Mouse (Mus musculus): ENCODE data around the gene Sorbs1. TPM values are rescaled to one million over a fixed set of nuclear protein-coding genes. Genes with fewer than 3 reads are reported as not detected.
"Not testable (repeated sequence)": the region's sequence is repeated elsewhere in the genome, so short reads cannot be mapped to it uniquely, and the experiment has no call there.

Gene Sorbs1
- 254 and 431 TPM in 2 replicates for polyA plus RNA-seq (2012; ENCODE audit: insufficient read depth, insufficient read length, missing spikeins)

DNA sequence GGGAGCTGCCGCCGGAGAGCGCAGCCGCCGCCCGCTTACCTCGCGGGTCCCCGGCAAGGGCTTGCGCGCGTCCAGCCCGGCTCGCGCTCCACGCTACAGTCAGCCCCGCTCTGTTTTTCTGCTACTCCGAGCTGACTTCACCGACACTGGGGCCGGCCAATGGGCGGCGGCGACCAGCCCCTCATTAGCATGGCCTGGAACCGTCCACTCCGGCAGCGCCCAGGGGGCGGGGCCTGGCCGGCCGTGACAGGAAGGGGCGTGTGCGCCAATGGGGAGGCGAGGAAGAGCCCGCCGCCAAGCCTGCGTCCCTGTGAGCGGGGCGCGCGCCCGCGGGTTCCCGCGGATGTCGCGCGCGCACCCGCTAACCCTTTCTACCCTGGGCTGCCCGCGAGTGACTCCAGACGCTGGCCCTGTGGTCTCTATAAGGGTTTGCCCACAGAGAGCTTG is at the start of gene Sorbs1:
TSS of gene Sorbs1 (minus strand) at position 148 of the 447 bp plus-strand sequence.
- Histone ChIP-seq H3K4me1 (ENCODE audit: control insufficient read depth, insufficient read depth, insufficient read length, low read length) (peaks cover 20% of the 10 kb centered on the region), H3K27ac (replicated peaks; ENCODE audit: low read depth, low read length) (peak within 1 kb of the TSS; percentile 77), H3K4me3 (ENCODE audit: insufficient read depth, low read depth, low read length) (peak within 1 kb of the TSS; percentile 85)

DNA sequence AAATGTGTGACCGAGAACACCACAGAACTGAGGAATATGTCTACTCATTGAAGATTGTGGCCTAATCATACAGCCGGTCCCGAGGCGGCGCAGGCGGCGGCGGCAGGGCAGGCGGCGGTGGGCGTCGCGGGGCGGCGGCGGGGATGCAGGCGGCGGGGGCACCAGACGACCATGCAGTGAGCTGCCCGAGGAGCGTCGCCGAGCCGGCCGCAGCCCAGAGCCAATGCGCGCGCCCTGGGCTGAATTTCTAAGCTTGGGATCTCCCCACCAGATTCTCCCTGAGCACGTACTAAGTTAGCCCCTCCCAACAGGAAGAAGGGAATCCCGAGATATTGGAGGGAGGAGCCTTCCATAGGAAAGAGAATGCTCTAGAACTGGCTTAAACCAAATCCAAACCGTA is 47.9 kb upstream of the Sorbs1 start:
- not testable (repeated sequence) for H3K27ac ChIP-seq (replicated peaks; ENCODE audit: low read depth, low read length); H3K4me1 ChIP-seq (ENCODE audit: control insufficient read depth, insufficient read depth, insufficient read length, low read length); H3K4me3 ChIP-seq (ENCODE audit: insufficient read depth, low read depth, low read length)

DNA sequence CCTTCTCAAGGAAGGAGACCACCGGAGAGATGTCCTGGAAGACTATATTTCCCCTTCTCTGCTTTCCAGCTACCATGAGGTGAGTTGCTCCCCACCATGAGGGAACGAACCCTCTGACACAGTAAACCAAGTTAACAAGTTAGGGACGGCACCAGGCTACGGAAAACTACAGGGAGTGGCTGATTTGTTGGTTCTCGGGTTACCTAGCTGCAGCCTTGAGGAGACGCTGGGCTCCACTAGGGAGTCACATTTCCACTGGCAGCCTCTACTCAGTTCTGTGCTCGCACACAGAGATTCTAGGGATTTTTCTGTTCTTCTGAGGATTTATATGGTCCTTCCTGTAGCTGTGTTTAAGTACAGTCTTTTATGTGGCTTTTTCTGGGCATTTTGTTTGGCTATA is 42.5 kb upstream of the Sorbs1 start:
- Histone ChIP-seq H3K4me1 (ENCODE audit: control insufficient read depth, insufficient read depth, insufficient read length, low read length) (no peaks in the 10 kb centered on the region), H3K4me3 (ENCODE audit: insufficient read depth, low read depth, low read length) (no peak overlapping the region), H3K27ac (replicated peaks; ENCODE audit: low read depth, low read length) (no peak overlapping the region)

DNA sequence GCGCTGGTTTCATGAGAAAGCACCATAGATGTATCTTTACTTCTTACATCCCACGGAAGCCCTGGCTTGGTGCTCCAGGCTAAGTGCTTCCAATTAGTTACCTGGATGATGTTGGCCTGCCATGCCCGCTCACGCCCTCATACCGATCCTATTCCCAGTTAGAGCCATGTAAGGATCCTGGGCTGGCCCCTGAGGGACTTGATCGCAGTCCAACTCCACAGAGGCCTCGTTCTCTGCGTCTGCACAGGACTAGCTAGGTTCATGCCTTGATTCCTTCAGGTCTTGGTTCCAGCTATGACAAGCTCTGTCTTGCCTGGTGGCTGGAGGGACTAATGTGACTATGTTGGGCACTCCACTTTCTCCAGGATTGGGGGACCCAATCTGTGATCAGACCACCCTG is 41.6 kb upstream of the Sorbs1 start:
- no peak overlapping the region for H3K4me3 ChIP-seq (ENCODE audit: insufficient read depth, low read depth, low read length)

DNA sequence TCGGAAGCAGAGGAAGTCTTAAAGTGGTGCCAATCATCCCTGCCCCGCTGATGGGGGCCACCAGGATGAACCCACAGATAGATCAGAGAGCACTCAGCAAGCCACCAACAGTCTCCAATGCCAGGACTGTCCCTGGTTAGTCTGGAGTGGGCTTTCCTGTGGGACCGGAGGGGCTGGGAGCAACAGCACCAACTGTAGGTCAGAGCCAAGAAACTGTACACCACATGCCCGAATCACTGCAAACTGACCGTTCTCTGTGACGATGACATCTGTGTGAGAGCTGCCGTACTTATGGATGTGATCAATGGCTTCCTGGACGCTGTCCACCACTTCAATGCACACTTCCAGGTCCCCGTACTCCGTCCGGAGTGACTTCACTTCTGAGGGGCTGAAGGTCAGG is 40.8 kb upstream of the Sorbs1 start:
- Histone ChIP-seq H3K27ac (replicated peaks; ENCODE audit: low read depth, low read length) (no peak overlapping the region), H3K4me1 (ENCODE audit: control insufficient read depth, insufficient read depth, insufficient read length, low read length) (no peaks in the 10 kb centered on the region), H3K4me3 (ENCODE audit: insufficient read depth, low read depth, low read length) (no peak overlapping the region)

More for the DNA sequence above, 41.6 kb upstream of the Sorbs1 start:
- H3K27ac ChIP-seq (replicated peaks; ENCODE audit: low read depth, low read length) = no peak overlapping the region
- H3K4me1 ChIP-seq (ENCODE audit: control insufficient read depth, insufficient read depth, insufficient read length, low read length) = no peaks in the 10 kb centered on the region

DNA sequence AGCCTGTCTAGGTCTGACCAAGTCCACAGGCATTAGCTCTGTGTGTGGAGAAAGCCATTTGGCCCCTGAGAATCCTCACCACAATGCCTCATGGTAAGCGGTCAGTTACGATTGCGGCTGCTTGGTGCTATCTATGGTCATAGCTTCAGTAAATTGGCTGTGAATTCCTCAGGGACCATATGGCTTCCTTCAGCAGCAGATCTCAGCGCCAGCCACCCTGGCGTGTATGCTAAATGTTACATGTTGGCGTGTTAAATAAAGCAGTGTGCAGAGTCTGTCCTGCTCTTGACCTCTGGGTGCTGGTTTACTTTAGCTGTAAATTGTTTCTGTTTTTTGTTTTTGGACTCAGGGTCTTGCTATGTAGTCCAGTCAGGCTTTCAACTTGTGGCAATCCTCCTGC is 40.3 kb upstream of the Sorbs1 start:
- H3K4me1 ChIP-seq (ENCODE audit: control insufficient read depth, insufficient read depth, insufficient read length, low read length) = no peaks in the 10 kb centered on the region
- H3K27ac ChIP-seq (replicated peaks; ENCODE audit: low read depth, low read length) = no peak overlapping the region
- H3K4me3 ChIP-seq (ENCODE audit: insufficient read depth, low read depth, low read length) = no peak overlapping the region

DNA sequence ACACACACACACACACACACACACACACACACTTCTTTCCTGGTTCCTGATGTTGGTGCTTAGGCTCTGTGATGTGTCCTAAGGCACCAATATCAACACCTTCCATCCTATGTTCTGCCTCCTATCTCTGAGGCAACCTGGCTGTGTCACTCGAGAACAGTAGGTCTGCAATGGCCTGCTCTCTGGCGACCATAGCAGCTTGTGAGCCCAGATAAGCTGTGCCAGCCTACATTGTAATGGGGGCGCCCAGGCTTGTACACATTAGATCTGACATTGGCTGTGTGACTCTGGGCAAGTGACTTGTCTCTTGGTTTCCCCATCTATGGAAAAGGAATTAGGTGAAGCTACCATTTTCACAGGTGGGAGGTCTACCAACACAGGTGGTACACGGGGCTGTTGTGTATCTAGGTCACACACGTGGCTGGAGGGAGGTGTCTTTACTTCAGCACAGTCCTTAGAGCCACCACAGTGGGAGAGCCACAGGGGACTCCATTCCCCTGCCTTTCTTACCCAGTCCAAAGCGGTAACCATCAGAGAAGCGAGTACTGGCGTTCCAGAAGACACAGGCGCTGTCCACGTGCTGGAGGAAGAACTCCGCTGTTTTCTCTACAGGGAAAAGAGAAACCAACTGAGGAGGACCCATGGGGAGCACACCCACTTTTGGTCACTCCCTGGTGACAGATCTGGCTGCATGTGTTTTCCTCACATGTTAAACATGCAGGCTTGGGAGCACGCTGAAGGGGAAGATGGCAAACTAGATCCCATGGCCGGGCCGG is 39.6 kb upstream of the Sorbs1 start:
- Histone ChIP-seq H3K4me3 (ENCODE audit: insufficient read depth, low read depth, low read length) (no peak overlapping the region), H3K27ac (replicated peaks; ENCODE audit: low read depth, low read length) (no peak overlapping the region), H3K4me1 (ENCODE audit: control insufficient read depth, insufficient read depth, insufficient read length, low read length) (no peaks in the 10 kb centered on the region)

DNA sequence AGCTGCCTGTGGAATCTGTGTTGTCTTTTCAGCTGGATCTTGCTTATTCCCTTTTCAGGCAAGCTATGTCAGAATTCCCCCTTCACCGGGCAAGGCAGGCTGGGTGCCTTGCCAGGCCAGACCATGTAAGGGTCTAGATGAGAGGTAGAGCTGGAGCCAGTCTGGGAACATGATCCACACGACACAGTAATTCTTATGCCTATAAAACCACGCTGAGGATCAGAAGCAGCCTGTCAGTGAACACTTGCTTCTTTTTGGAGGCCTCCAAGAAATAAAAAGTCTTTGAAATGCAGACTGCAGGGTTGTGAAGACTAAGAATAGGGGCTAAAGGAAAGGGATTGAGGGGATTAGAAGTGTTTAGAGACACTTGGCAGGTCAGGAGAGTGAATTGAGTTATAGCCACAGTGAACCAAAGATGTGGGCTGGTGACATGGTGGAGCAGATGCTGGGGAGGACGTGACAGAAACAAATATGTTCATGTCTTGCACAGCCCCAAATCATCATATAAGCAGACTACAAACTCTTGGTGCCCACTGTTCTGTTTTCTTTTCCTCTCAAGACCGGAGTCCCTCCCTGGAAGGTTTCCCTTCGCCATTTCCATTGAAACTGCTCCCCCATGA is 36.0 kb upstream of the Sorbs1 start:
- H3K4me1 ChIP-seq (ENCODE audit: control insufficient read depth, insufficient read depth, insufficient read length, low read length) = no peaks in the 10 kb centered on the region
- H3K27ac ChIP-seq (replicated peaks; ENCODE audit: low read depth, low read length) = no peak overlapping the region
- no peak overlapping the region for H3K4me3 ChIP-seq (ENCODE audit: insufficient read depth, low read depth, low read length)

DNA sequence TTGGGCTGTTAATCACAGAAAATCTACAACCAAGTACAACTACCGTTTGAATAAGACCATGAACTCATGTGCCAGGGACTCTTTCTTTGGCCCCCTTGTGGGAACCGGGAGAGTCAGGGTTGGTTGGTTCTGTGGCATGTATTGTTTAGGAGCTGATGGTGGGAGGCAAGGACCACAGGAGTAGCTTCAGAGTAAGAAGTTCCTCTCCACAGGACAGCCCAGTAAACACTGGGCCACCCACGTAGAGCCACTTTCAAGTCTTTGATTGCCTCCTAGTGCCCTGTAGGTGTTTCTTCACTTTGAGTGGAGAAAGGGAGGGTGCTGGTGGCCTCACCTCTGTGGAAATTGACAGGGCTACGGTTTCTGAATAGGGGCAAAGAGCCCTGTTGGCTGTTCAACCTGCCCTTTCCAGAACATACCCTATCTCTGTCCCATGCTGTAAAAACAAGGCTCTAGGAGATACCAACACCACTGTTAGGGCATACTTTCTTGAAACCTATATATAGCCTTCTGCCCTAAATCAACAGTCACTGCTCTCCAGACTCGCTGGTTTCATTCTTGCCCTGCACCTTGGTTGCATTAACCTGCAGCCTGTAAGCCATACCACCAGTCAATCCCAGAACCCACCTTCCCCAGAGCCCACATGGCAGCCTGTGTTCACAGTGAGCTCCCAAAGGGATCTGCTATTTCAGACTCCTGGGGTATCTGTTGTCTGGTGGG is 35.4 kb upstream of the Sorbs1 start:
- no peak overlapping the region for H3K4me3 ChIP-seq (ENCODE audit: insufficient read depth, low read depth, low read length)
- no peaks in the 10 kb centered on the region for H3K4me1 ChIP-seq (ENCODE audit: control insufficient read depth, insufficient read depth, insufficient read length, low read length)
- no peak overlapping the region for H3K27ac ChIP-seq (replicated peaks; ENCODE audit: low read depth, low read length)

DNA sequence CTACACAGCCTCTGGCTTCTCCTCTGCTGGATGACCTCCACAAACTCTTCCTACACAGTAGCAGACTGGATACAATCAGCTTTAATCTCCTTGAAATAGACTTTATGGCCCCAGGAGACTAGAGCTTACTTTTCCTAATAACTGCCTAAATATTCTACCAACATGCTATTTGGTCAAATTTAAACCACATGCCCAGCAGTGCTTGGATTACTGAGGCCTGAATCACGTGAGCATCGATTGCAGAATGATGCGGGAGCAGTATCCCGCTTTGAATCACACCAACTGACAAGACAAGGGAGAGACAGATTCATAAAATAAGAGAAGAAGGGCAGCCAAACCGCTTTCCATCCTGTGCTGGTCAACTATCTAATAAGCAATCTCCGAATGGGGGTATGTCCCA is 34.8 kb upstream of the Sorbs1 start:
- Histone ChIP-seq H3K4me1 (ENCODE audit: control insufficient read depth, insufficient read depth, insufficient read length, low read length) (no peaks in the 10 kb centered on the region), H3K4me3 (ENCODE audit: insufficient read depth, low read depth, low read length) (no peak overlapping the region), H3K27ac (replicated peaks; ENCODE audit: low read depth, low read length) (no peak overlapping the region)

DNA sequence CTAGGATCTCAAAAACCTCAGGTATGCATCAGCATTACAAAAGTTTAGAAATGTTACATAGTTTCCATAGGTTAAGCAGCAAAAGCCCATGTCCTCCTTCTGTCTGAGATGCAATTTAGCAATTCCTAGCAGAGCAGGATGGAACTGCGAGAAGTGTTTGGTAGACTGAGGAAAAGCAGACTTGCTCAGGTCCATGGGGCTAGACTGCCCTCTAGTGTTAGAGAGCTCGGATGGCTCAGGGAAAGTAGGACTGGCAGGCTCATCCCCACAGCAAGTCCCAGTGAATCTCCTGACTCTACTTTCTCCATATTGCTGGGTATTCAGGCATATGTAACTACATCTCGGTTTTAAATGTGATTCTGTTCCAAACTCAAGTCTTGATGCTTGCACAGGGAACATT is 31.3 kb upstream of the Sorbs1 start:
- Histone ChIP-seq H3K4me1 (ENCODE audit: control insufficient read depth, insufficient read depth, insufficient read length, low read length) (no peaks in the 10 kb centered on the region), H3K27ac (replicated peaks; ENCODE audit: low read depth, low read length) (no peak overlapping the region), H3K4me3 (ENCODE audit: insufficient read depth, low read depth, low read length) (no peak overlapping the region)

DNA sequence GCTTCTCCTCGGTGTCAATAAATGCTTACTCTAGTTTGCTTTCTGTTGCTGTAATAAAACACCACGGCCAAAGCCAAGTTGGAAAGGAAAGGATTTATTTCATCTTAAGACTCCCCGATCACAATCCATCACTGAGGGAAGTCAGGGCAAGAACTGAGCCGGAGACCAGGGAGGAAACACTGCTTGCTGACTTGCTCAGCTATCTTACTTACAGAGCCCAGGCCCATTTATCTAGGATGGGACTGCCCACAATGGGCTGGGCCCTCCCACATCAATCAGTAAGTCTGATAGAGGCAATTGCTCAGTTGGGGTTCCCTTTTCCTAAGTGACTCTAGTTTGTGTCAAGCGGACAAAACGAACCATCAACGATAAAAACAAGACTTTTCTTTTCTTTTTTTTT is 29.2 kb upstream of the Sorbs1 start:
- H3K4me3 ChIP-seq (ENCODE audit: insufficient read depth, low read depth, low read length) = no peak overlapping the region
- H3K4me1 ChIP-seq (ENCODE audit: control insufficient read depth, insufficient read depth, insufficient read length, low read length) = no peaks in the 10 kb centered on the region
- no peak overlapping the region for H3K27ac ChIP-seq (replicated peaks; ENCODE audit: low read depth, low read length)

DNA sequence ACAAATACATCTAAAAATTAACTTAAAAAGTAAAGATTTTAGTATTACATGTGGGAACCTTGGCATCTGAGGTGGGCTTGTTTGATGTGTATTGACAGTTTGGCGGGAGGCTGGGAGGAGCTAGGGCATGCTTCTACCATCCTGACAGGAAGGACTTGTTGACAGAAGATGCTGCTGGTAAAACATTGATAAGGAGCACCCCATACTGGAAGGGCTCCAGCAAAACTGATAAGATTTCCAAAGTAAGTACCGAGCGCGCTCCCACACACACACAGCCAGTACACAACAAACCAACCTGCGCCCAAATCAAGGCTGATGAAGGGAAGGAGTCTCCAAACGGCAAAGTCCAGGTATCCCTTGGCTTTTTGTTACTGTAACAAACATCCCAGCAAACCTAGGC is 22.9 kb upstream of the Sorbs1 start:
- Histone ChIP-seq H3K27ac (replicated peaks; ENCODE audit: low read depth, low read length) (no peak overlapping the region), H3K4me1 (ENCODE audit: control insufficient read depth, insufficient read depth, insufficient read length, low read length) (no peaks in the 10 kb centered on the region)

DNA sequence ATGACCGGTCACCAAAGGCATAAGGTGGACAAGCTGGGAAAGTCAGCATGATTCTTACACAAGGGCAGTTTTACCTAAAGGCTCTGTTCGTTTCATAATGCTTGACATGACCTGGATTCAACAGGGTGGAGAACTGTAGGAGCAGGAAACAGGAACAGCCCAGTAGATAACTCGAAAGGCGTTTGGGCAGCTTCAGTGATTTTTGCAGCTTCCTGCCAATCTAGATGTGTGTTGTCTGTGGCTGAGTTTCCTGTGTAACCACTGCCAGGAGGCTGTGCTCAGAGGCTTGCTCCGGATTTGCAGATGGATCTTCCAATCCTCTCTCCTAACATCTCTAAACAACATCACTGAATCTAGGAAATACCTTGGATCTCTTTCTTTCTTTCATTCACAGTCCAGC is 18.9 kb upstream of the Sorbs1 start:
- Histone ChIP-seq H3K4me1 (ENCODE audit: control insufficient read depth, insufficient read depth, insufficient read length, low read length) (no peaks in the 10 kb centered on the region), H3K4me3 (ENCODE audit: insufficient read depth, low read depth, low read length) (no peak overlapping the region), H3K27ac (replicated peaks; ENCODE audit: low read depth, low read length) (no peak overlapping the region)

More for the DNA sequence above, 22.9 kb upstream of the Sorbs1 start:
- H3K4me3 ChIP-seq (ENCODE audit: insufficient read depth, low read depth, low read length) = no peak overlapping the region

DNA sequence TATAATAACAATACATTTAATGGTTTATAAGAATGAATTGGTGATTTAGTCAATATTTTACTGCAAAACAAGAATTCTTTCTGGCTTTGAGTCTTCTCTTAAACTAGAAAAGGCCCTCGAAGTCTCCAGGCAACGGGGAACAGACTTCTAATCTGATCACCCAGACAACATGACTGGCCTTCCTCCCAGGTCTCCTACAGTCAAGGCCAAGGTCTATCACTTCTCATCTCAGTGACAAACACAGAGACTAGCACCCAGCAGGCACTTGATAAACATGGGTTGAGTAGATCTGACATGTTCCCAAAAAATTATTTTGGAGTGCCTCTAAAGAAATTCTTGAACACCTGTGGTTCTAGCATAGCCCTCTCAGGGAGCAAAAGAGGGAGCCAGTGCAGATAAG is 16.7 kb upstream of the Sorbs1 start:
- Histone ChIP-seq H3K4me3 (ENCODE audit: insufficient read depth, low read depth, low read length) (no peak overlapping the region), H3K27ac (replicated peaks; ENCODE audit: low read depth, low read length) (no peak overlapping the region), H3K4me1 (ENCODE audit: control insufficient read depth, insufficient read depth, insufficient read length, low read length) (no peaks in the 10 kb centered on the region)
